In genomic region chr14:122461500-122461899, GRCm38 (mm10) we compare ENCODE assay signal across 1 mouse cellular context.
TF ChIP-seq lines count a peak whose summit lies in the region.

No protein-coding gene starts in this region.

TF ChIP-seq in MEL, 35 proteins besides CTCF, POLR2A, EP300 and RAD21:
- 0 out of 2 replicates have a peak, but pooled peaks have one; percentile 12 for TF ChIP-seq TBP (IDR thresholded peaks at IDR 0.05; ENCODE audit: low read depth, low read length)
- peak; percentile 73; the same call in 1 of the 2 replicates for TF ChIP-seq SIN3A (IDR thresholded peaks at IDR 0.05; ENCODE audit: low read length)
- TF ChIP-seq ELF1 (IDR thresholded peaks at IDR 0.05; ENCODE audit: low read depth, low read length), result no peak
- peak; percentile 97 for TF ChIP-seq ZNF384 (IDR thresholded peaks at IDR 0.05; ENCODE audit: low read depth, low read length)
- no peak; the same call in 1 of the 2 replicates for TF ChIP-seq MAX (IDR thresholded peaks at IDR 0.05; ENCODE audit: low read length)
- no peak for TF ChIP-seq ZMIZ1 (IDR thresholded peaks at IDR 0.05; ENCODE audit: low read depth, low read length)
- no peak for TF ChIP-seq USF2 (IDR thresholded peaks at IDR 0.05; ENCODE audit: borderline replicate concordance in 1 of 2, insufficient read depth in 1 of 2, low read depth in 1 of 2, low read length in 2 of 2)
- TF ChIP-seq POLR2AphosphoS2 (IDR thresholded peaks at IDR 0.05; ENCODE audit: low read length), result no peak
- TF ChIP-seq NRF1 (IDR thresholded peaks at IDR 0.05; ENCODE audit: insufficient read depth, low read depth, low read length, poor library complexity, severe bottlenecking), result no peak
- no peak for TF ChIP-seq UBTF (IDR thresholded peaks at IDR 0.05; ENCODE audit: borderline replicate concordance, insufficient read depth, low read depth, low read length)
- TF ChIP-seq GABPA (IDR thresholded peaks at IDR 0.05; ENCODE audit: low read depth, low read length), result no peak
- TF ChIP-seq RCOR1 (IDR thresholded peaks at IDR 0.05; ENCODE audit: low read depth, low read length), result no peak
- no peak for TF ChIP-seq POLR2AphosphoS5 (IDR thresholded peaks at IDR 0.05; ENCODE audit: borderline replicate concordance, low read depth, low read length)
- no peak for TF ChIP-seq E2F4 (IDR thresholded peaks at IDR 0.05; ENCODE audit: borderline replicate concordance, low read depth, low read length)
- TF ChIP-seq MEF2A (IDR thresholded peaks at IDR 0.05; ENCODE audit: extremely low read depth, insufficient replicate concordance, low read depth, low read length, poor library complexity, severe bottlenecking), result no peak
- no peak for TF ChIP-seq HCFC1 (IDR thresholded peaks at IDR 0.05; ENCODE audit: low read depth, low read length)
- TF ChIP-seq USF1 (IDR thresholded peaks at IDR 0.05; ENCODE audit: low read depth, low read length), result 0 out of 2 replicates have a peak, but pooled peaks have one; percentile 39
- TF ChIP-seq ZKSCAN1 (IDR thresholded peaks at IDR 0.05; ENCODE audit: low read depth, low read length), result no peak
- no peak for TF ChIP-seq CHD2 (IDR thresholded peaks at IDR 0.05; ENCODE audit: low read length)
- TF ChIP-seq ZC3H11A (IDR thresholded peaks at IDR 0.05; ENCODE audit: low read depth, low read length), result no peak
- 0 out of 2 replicates have a peak, but pooled peaks have one; percentile 54 for TF ChIP-seq MYC (IDR thresholded peaks at IDR 0.05; ENCODE audit: low read depth, low read length)
- TF ChIP-seq GATA1 (IDR thresholded peaks at IDR 0.05; ENCODE audit: low read depth, low read length), result no peak
- TF ChIP-seq MXI1 (IDR thresholded peaks at IDR 0.05; ENCODE audit: low read depth, low read length), result peak; percentile 68
- no peak for TF ChIP-seq TAL1 (IDR thresholded peaks at IDR 0.05; ENCODE audit: low read length)
- TF ChIP-seq MYB (IDR thresholded peaks at IDR 0.05; ENCODE audit: low read depth, low read length), result no peak
- TF ChIP-seq TCF12 (IDR thresholded peaks at IDR 0.05; ENCODE audit: low read depth, low read length), result no peak
- TF ChIP-seq ETS1 (IDR thresholded peaks at IDR 0.05; ENCODE audit: low read depth, low read length), result no peak; the same call in 1 of the 2 replicates
- TF ChIP-seq MAFK (IDR thresholded peaks at IDR 0.05; ENCODE audit: borderline replicate concordance, low read depth, low read length), result no peak
- no peak for TF ChIP-seq KAT2A (conservative IDR thresholded peaks at IDR 0.05; ENCODE audit: low read depth, low read length)
- 0 out of 2 replicates have a peak, but pooled peaks have one; percentile 44 for TF ChIP-seq CHD1 (IDR thresholded peaks at IDR 0.05; ENCODE audit: low read depth, low read length)
- 0 out of 2 replicates have a peak, but pooled peaks have one; percentile 43 for TF ChIP-seq MAZ (IDR thresholded peaks at IDR 0.05; ENCODE audit: low read depth, low read length)
- no peak for TF ChIP-seq NELFE (IDR thresholded peaks at IDR 0.05; ENCODE audit: low read depth, low read length)
- no peak for TF ChIP-seq JUND (IDR thresholded peaks at IDR 0.05; ENCODE audit: low read depth, low read length)
- no peak for TF ChIP-seq BHLHE40 (IDR thresholded peaks at IDR 0.05; ENCODE audit: borderline replicate concordance, low read depth, low read length)
- TF ChIP-seq SMC3 (IDR thresholded peaks at IDR 0.05; ENCODE audit: low read depth, low read length), result no peak
